8 mouse cellular contexts compared by ENCODE assay signal in the genomic region with DNA sequence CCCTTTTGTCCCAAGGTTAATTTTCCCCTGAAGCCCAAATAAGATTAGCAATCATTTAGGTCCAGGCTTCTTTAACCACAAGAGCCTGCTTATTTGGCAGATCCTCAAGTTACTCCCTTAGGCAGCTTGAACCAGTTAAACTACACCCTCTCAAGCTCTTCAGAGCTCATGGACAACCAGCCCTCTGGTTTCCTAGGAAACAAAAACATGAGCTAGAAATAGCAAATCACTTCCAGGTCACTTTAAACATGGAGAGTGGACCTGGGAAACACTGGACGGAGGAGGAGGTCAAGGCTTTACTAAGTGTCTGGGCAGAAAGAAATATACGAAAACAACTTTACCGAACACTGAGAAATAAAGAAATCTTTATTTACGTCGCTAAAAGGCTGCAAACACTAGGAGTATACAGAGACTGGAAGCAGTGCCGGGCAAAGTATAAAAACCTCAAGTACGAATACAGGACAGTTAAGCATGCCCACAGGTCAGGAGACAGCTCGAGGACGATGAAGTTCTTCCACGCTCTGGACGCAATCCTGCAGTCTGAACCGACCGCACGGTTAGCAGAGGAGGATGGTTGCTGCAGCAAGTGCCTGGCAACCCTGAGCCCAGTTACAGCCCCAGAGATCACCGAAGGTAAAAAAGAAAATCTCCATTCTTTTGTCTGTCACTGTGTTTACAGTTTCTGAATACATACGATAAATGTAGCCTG. TPM values are rescaled to one million over a fixed set of nuclear protein-coding genes. Genes with fewer than 3 reads are reported as not detected.
DNase-seq lines count a peak whose midpoint lies in the region; ATAC-seq lines count a peak whose summit lies in the region.

No protein-coding gene starts in this region.

- H3K9ac ChIP-seq in neural tube, embryonic 15.5 days (replicated peaks): no peak overlapping the region

- no peak for ATAC-seq in neural tube, embryonic 15.5 days (ENCODE audit: low FRiP score)
- peak; percentile 86 for ATAC-seq in megakaryocyte-erythroid progenitor cell, adult 5-6 weeks (replicated peaks; ENCODE audit: low FRiP score, low TSS enrichment, poor library complexity, severe bottlenecking)

- peaks cover 23% of the 10 kb centered on the region for H3K36me3 ChIP-seq in neural tube, embryonic 15.5 days

- DNase-seq in cerebellum, postnatal 25 days: peak; percentile 10 to 28
- DNase-seq in cerebellum, adult 9-11 months: no peak
- no peak for DNase-seq in neural tube, embryonic 10.5 days (ENCODE audit: extremely low spot score, low spot score)
- DNase-seq in kidney, adult 9 months: peak; percentile 86
- no peak for DNase-seq in cerebellum, postnatal 36 days
- no peak for DNase-seq in right cerebral cortex, postnatal 36 days (ENCODE audit: low spot score in 2 of 2)

- no peaks in the 10 kb centered on the region for H3K4me1 ChIP-seq in neural tube, embryonic 15.5 days

- no peak overlapping the region; the same call in 1 of the 2 replicates for H3K4me2 ChIP-seq in neural tube, embryonic 15.5 days

- no peaks in the 10 kb centered on the region for H3K27me3 ChIP-seq in neural tube, embryonic 15.5 days (replicated peaks)

- no peak overlapping the region for H3K4me3 ChIP-seq in neural tube, embryonic 15.5 days (replicated peaks)

- 85% methylated on average over 16 of the region's 16 CpGs for WGBS in neural tube, embryonic 15.5 days

- H3K27ac ChIP-seq in neural tube, embryonic 15.5 days (replicated peaks): 0 out of 2 replicates have a peak overlapping the region, but pooled peaks have one; percentile 1

- H3K9me3 ChIP-seq in neural tube, embryonic 15.5 days (replicated peaks): no peaks in the 10 kb centered on the region

RNA-seq across cellular contexts. Expression of gene Paics, which starts 22.8 kb away (rescaled TPM):
- polyA plus RNA-seq in neural tube, embryonic 15.5 days (2015; fragmentation: Nextera tagmentation; extraction: Ambion mirVana): 165 and 201 TPM in 2 replicates
- total RNA-seq in megakaryocyte-erythroid progenitor cell, adult 5-6 weeks (2014; fragmentation: Nextera tagmentation): 238 and 301 TPM in 2 replicates
- total RNA-seq in megakaryocyte-erythroid progenitor cell, adult 5-6 weeks (2017): 403 and 467 TPM in 2 replicates

RNA-seq across cellular contexts. Expression of gene Aasdh, which starts 23.0 kb away (rescaled TPM):
- 17.0 TPM in 2 replicates for polyA plus RNA-seq in neural tube, embryonic 15.5 days (2015; fragmentation: Nextera tagmentation; extraction: Ambion mirVana)
- 41.1 and 55.8 TPM in 2 replicates for total RNA-seq in megakaryocyte-erythroid progenitor cell, adult 5-6 weeks (2014; fragmentation: Nextera tagmentation)
- 21.4 and 41.4 TPM in 2 replicates for total RNA-seq in megakaryocyte-erythroid progenitor cell, adult 5-6 weeks (2017)

RNA-seq across cellular contexts. Expression of gene Ppat, which starts 23.1 kb away (rescaled TPM):
- polyA plus RNA-seq in neural tube, embryonic 15.5 days (2015; fragmentation: Nextera tagmentation; extraction: Ambion mirVana): 10.6 and 17.9 TPM in 2 replicates
- total RNA-seq in megakaryocyte-erythroid progenitor cell, adult 5-6 weeks (2014; fragmentation: Nextera tagmentation): 63.2 and 82.8 TPM in 2 replicates
- total RNA-seq in megakaryocyte-erythroid progenitor cell, adult 5-6 weeks (2017): 121 and 133 TPM in 2 replicates

RNA-seq across cellular contexts. Expression of gene Srp72, which starts 46.2 kb away (rescaled TPM):
- polyA plus RNA-seq in neural tube, embryonic 15.5 days (2015; fragmentation: Nextera tagmentation; extraction: Ambion mirVana): 87.2 and 91.5 TPM in 2 replicates
- total RNA-seq in megakaryocyte-erythroid progenitor cell, adult 5-6 weeks (2014; fragmentation: Nextera tagmentation): 143 and 165 TPM in 2 replicates
- 199 and 258 TPM in 2 replicates for total RNA-seq in megakaryocyte-erythroid progenitor cell, adult 5-6 weeks (2017)

Comparison
In these comparisons a context has a peak if more than half of its experiments do, and no peak if none do; other contexts are left out.
1. DNase-seq: peak in cerebellum, postnatal 25 days (2 of 2) and kidney, adult 9 months (single experiment); none in cerebellum, adult 9-11 months (single experiment), neural tube, embryonic 10.5 days (single experiment), cerebellum, postnatal 36 days (0 of 2) and right cerebral cortex, postnatal 36 days (0 of 2).